ENCODE assay signal across 21 mouse cellular contexts in genomic region chrX:164153606-164154005, GRCm38 (mm10). TPM values are rescaled to one million over a fixed set of nuclear protein-coding genes. Genes with fewer than 3 reads are reported as not detected.
"Had no signal": no experiment of that assay in that cellular context is flagged by ENCODE, and none has a peak within 500 bp of the region (broad histone marks: within the 10 kb centered on the region; RNA-seq: fewer than 3 reads in every experiment).

No protein-coding gene starts in this region.

- H3K27ac ChIP-seq: left cerebral cortex, adult 2 months; limb, embryonic 12.5 days; liver, embryonic 12.5 days; liver, embryonic 15.5 days; midbrain, embryonic 12.5 days; midbrain, embryonic 15.5 days; neural tube, embryonic 12.5 days; neural tube, embryonic 15.5 days; stomach, postnatal 0 days had no signal

- H3K4me3 ChIP-seq: left cerebral cortex, adult 2 months; limb, embryonic 12.5 days; liver, embryonic 12.5 days; liver, embryonic 15.5 days; midbrain, embryonic 12.5 days; midbrain, embryonic 15.5 days; neural tube, embryonic 12.5 days; neural tube, embryonic 15.5 days had no signal

- H3K4me2 ChIP-seq: limb, embryonic 12.5 days; liver, embryonic 12.5 days; liver, embryonic 15.5 days; midbrain, embryonic 12.5 days; midbrain, embryonic 15.5 days; neural tube, embryonic 12.5 days; neural tube, embryonic 15.5 days had no signal

- H3K4me1 ChIP-seq: limb, embryonic 12.5 days; liver, embryonic 12.5 days; liver, embryonic 15.5 days; midbrain, embryonic 12.5 days; midbrain, embryonic 15.5 days; neural tube, embryonic 12.5 days; neural tube, embryonic 15.5 days had no signal

- ATAC-seq: intestine, postnatal 0 days; liver, embryonic 12.5 days; midbrain, embryonic 15.5 days had no signal

- DNase-seq: kidney, adult 2 months; kidney, postnatal 36 days; layer of hippocampus, postnatal 36 days; liver; lung, adult 2 months; lung, postnatal 36 days; right cerebral cortex, adult 18-20 months; right cerebral cortex, postnatal 14 days; right cerebral cortex, postnatal 4 days; thymus, adult 2 months; thymus, postnatal 14 days had no signal

- H3K36me3 ChIP-seq: limb, embryonic 12.5 days; liver, embryonic 12.5 days; liver, embryonic 15.5 days; midbrain, embryonic 12.5 days; midbrain, embryonic 15.5 days; neural tube, embryonic 12.5 days; neural tube, embryonic 15.5 days had no signal

- H3K27me3 ChIP-seq: liver, embryonic 12.5 days; midbrain, embryonic 15.5 days; neural tube, embryonic 12.5 days; neural tube, embryonic 15.5 days had no signal

- H3K9me3 ChIP-seq: limb, embryonic 12.5 days; liver, embryonic 12.5 days; liver, embryonic 15.5 days; midbrain, embryonic 12.5 days; midbrain, embryonic 15.5 days; neural tube, embryonic 12.5 days; neural tube, embryonic 15.5 days had no signal

- H3K9ac ChIP-seq: limb, embryonic 12.5 days; liver, embryonic 12.5 days; liver, embryonic 15.5 days; midbrain, embryonic 12.5 days; midbrain, embryonic 15.5 days; neural tube, embryonic 12.5 days; neural tube, embryonic 15.5 days had no signal

RNA-seq across cellular contexts. Expression of gene Ace2, which starts 14.5 kb away (rescaled TPM):
- polyA plus RNA-seq: limb, embryonic 12.5 days; liver, embryonic 12.5 days; midbrain, embryonic 12.5 days; neural tube, embryonic 12.5 days had no signal
